Mouse (Mus musculus) kidney, adult 2 months (tissue): ENCODE data around the gene Macrod2.

Experiments
- CTCF ChIP-seq: fragments of 200-500 bp; conservative IDR thresholded peaks from 2 replicates; pipeline ENCODE4 v1.5.1; 2011; ENCODE audit warnings: low read depth, mild to moderate bottlenecking, control low read depth, low read length, moderate library complexity, mixed read lengths; ENCODE audit not compliant: insufficient read depth, insufficient read length
- POLR2A ChIP-seq: fragments of 200-500 bp; IDR thresholded peaks from one replicate; pipeline ENCODE4 v1.6.1; 2011; ENCODE audit warnings: low read depth, low read length, control low read depth

DNA sequence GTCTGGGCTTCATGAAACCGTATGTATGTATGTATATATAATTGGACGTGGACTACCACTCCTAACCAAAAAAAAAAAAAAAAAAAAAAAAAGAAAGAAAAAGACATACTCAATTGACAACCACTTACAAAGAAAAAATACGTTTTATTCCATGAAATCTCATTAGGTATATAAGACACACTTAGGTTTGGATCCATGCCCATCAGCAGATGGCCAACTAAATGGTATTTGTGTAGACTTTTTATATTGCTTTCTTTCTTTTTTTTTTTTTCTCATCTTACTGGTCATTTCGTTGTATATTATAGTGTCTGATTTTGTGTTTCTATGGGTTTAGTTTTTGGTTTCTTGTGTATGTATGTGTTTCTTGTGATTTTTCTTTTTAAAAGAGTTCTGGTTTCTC lies 467.6 kb downstream of the Macrod2 start:
- no peak for TF ChIP-seq CTCF
- TF ChIP-seq POLR2A: no peak
